Mouse (Mus musculus) heart, postnatal 0 days (tissue): ENCODE measurements around the gene BC035044.

Experiments used
- CTCF ChIP-seq: IDR thresholded peaks from 2 replicates; pipeline ENCODE4 v1.5.1; 2016; ENCODE audit warnings: antibody characterized with exemption, control low read depth, low read depth
- EP300 ChIP-seq: IDR thresholded peaks from 2 replicates; pipeline ENCODE4 v1.6.1; 2016; ENCODE audit warnings: antibody characterized with exemption, low read depth

DNA sequence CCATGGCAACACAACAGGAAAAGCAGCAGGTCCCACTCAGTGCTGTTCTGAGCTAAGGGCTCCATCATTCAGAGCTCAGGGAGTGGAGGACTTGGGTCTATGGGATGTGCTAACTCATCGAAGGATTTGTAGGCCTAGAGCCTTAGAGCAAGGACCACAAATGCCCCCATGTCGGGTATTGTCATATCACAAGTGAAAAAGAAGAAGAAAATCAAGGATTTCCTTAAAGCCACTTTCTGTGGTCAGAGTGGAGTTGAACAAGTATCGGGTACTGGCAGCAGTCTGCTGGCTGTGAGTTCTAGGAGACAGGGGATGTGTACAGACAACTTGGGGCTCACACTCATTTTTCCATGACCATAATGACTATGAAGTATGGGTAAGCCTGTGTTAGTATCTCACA, 64.1 kb downstream of the BC035044 start:
- TF ChIP-seq EP300 (no peak), CTCF (no peak)
